Mouse (Mus musculus): ENCODE data around the gene Amz1. TPM values are rescaled to one million over a fixed set of nuclear protein-coding genes. Genes with fewer than 3 reads are reported as not detected.

The Amz1 gene
- polyA plus RNA-seq, 1 experiment = 0.40 TPM

GRCm38 (mm10) chr5:140704378-140705251 lies 19.3 kb upstream of the Amz1 start, which contains the start of gene Brat1:
TSS of gene Brat1 (plus strand) at chr5:140705011.
- TF ChIP-seq GATA1 (IDR thresholded peaks at IDR 0.05; ENCODE audit: low read length) = no peak

GRCm38 (mm10) chr5:140705501-140706171 lies 18.3 kb upstream of the Amz1 start:
- no peak for TF ChIP-seq GATA1 (IDR thresholded peaks at IDR 0.05; ENCODE audit: low read length)

- no peak for TF ChIP-seq GATA1 (IDR thresholded peaks at IDR 0.05; ENCODE audit: low read length)
Observed at GRCm38 (mm10) chr5:140710315-140710714, 13.6 kb upstream of the Amz1 start.

- no peak for TF ChIP-seq GATA1 (IDR thresholded peaks at IDR 0.05; ENCODE audit: low read length)
Observed at GRCm38 (mm10) chr5:140711040-140711439, 12.9 kb upstream of the Amz1 start.

GRCm38 (mm10) chr5:140720773-140721172 lies 3.2 kb upstream of the Amz1 start:
- TF ChIP-seq GATA1 (IDR thresholded peaks at IDR 0.05; ENCODE audit: low read length) = no peak

GRCm38 (mm10) chr5:140722121-140722520 lies 1.8 kb upstream of the Amz1 start:
- TF ChIP-seq GATA1 (IDR thresholded peaks at IDR 0.05; ENCODE audit: low read length) = no peak

- TF ChIP-seq GATA1 (IDR thresholded peaks at IDR 0.05; ENCODE audit: low read length) = no peak
Observed at GRCm38 (mm10) chr5:140726062-140726839, 2.3 kb downstream of the Amz1 start.

GRCm38 (mm10) chr5:140726946-140727740 lies 3.2 kb downstream of the Amz1 start:
- TF ChIP-seq GATA1 (IDR thresholded peaks at IDR 0.05; ENCODE audit: low read length) = no peak

GRCm38 (mm10) chr5:140731040-140731797 lies 7.3 kb downstream of the Amz1 start:
- no peak for TF ChIP-seq GATA1 (IDR thresholded peaks at IDR 0.05; ENCODE audit: low read length)

GRCm38 (mm10) chr5:140732195-140732594 lies 8.3 kb downstream of the Amz1 start:
- no peak for TF ChIP-seq GATA1 (IDR thresholded peaks at IDR 0.05; ENCODE audit: low read length)

GRCm38 (mm10) chr5:140733336-140733735 lies 9.4 kb downstream of the Amz1 start:
- no peak for TF ChIP-seq GATA1 (IDR thresholded peaks at IDR 0.05; ENCODE audit: low read length)

GRCm38 (mm10) chr5:140735297-140735696 lies 11.4 kb downstream of the Amz1 start:
- TF ChIP-seq GATA1 (IDR thresholded peaks at IDR 0.05; ENCODE audit: low read length) = no peak

GRCm38 (mm10) chr5:140736166-140736565 lies 12.2 kb downstream of the Amz1 start:
- no peak for TF ChIP-seq GATA1 (IDR thresholded peaks at IDR 0.05; ENCODE audit: low read length)

- no peak for TF ChIP-seq GATA1 (IDR thresholded peaks at IDR 0.05; ENCODE audit: low read length)
Observed at GRCm38 (mm10) chr5:140739813-140740212, 15.9 kb downstream of the Amz1 start.

Data from G1E-ER4 (cell line).